Mouse (Mus musculus) NIH3T3 (cell line): ENCODE measurements around the gene Pfdn5.
A peak's percentile ranks its signal among the peaks of the same experiment; 100 is the strongest.

Experiments
- DNase-seq: peaks from one replicate; pipeline ENCODE4 v3.0.0-alpha.2; 2012; ENCODE audit warnings: low read depth

Gene Pfdn5

DNA sequence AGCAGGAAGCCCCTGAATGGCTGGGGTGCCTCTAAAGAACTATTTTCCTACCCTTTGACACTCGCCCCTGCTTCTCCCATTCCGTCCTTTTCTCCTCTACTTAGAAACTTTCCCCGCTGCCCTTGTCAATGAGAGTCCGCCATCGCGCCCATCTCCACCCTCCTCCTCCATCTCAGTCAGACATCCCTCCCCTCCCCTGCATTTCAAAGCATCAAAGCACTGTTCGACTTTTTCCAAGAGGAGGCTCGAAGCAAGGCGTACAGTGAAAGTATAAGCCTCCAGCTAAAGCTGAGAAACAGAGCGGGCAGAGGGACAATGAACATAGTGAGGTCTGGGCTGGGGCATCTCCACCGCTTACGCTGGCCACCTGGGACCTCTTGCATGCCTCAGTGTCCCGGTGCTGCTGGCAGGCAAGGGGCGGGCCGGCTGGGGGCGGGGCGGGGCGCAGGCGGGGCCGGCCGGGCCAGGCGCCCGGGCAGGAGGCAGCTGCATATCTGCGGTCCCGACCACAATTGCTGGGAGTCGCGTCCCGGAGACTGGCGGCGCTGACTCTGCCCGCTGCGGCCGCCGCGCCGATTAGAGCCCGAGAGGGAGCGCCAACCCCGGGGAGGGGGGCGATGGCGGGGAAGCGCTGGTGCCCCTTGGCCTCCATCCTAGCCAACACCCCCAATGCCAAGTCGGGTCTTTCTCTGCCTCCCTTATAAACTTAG lies 50.7 kb downstream of the Pfdn5 start:
- DNase-seq, result peak; percentile 78

DNA sequence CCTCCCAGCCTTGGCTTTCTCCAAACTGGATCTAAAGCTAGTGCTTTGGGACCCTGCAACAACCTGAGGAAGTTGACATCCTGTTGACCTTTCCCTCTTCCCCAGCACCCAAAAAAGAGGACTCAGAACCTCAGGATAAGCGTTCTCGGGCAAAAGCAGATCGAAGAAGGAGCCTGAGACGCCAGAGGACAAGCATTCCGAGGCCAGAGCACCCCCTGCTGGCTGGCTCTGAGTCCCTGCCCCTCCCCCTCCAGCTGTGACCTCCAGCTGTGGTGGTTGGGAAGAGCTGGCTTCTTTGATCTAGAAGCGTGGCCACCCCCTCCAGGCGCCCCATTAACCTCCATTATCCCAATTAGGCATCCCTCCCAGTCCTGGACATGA lies 51.2 kb downstream of the Pfdn5 start:
- peak; percentile 96 for DNase-seq

DNA sequence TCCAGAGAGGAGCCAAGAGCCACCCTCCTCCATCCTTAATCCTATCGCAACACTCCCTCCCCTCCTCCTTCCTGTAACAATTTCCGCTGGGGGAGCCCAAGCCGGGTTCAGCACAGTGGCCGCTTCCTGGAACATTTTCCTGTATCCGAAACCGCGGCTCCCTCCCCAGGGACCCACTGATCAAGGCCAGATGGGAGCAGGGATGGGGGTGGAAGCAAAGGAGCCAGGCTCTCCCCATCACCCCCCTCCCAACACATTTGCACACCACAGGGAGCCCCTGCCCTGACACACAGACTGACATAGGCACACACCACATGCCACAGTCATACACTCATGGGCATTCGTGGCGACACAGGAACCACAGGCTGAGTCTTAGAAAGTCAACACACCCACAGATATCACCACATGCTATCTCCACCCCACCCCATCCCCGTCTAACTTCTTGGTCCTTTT lies 51.9 kb downstream of the Pfdn5 start:
- peak; percentile 93 for DNase-seq
